Mouse (Mus musculus): ENCODE measurements at regions not wholly inside any gene's neighbourhood (a gene's known extent, or its start where the extent isn't known, plus 50 kb on each side); places are given as distances from the start of the nearest gene placed in this dataset.

- peak; percentile 3 for DNase-seq
Observed at GRCm38 (mm10) chr8:79587258-79587657, 52.2 kb upstream of the Otud4 start.

- DNase-seq: peak; percentile 29
Observed at GRCm38 (mm10) chr8:79584966-79585365, 54.5 kb upstream of the Otud4 start.

GRCm38 (mm10) chr8:79583326-79583725 lies 56.1 kb upstream of the Otud4 start:
- DNase-seq: no peak

- DNase-seq: no peak
Observed at GRCm38 (mm10) chr8:79582195-79582594, 57.2 kb upstream of the Otud4 start.

- DNase-seq: no peak
Observed at GRCm38 (mm10) chr8:79576086-79576485, 63.3 kb upstream of the Otud4 start.

GRCm38 (mm10) chr8:79575175-79575734 lies 64.2 kb upstream of the Otud4 start:
- no peak for DNase-seq

- no peak for DNase-seq
Observed at GRCm38 (mm10) chr8:79573491-79573890, 65.9 kb upstream of the Otud4 start.

- DNase-seq: no peak
Observed at GRCm38 (mm10) chr8:79572526-79572925, 66.9 kb upstream of the Otud4 start.

GRCm38 (mm10) chr8:79563101-79563500 lies 76.3 kb upstream of the Otud4 start:
- DNase-seq: no peak

- DNase-seq: no peak
Observed at GRCm38 (mm10) chr8:79562669-79563068, 76.7 kb upstream of the Otud4 start.

- DNase-seq: no peak
Observed at GRCm38 (mm10) chr8:79562071-79562581, 77.3 kb upstream of the Otud4 start.

- DNase-seq: no peak
Observed at GRCm38 (mm10) chr8:79561269-79562063, 78.0 kb upstream of the Otud4 start.

GRCm38 (mm10) chr8:79559516-79559915 lies 79.9 kb upstream of the Otud4 start:
- DNase-seq: no peak

- DNase-seq: no peak
Observed at GRCm38 (mm10) chr8:79554311-79554710, 85.1 kb upstream of the Otud4 start.

GRCm38 (mm10) chr8:79550151-79550550 lies 89.3 kb upstream of the Otud4 start:
- DNase-seq: no peak

- DNase-seq: no peak
Observed at GRCm38 (mm10) chr8:79548156-79548555, 91.3 kb upstream of the Otud4 start.

- DNase-seq: no peak
Observed at GRCm38 (mm10) chr8:79545866-79546373, 93.5 kb upstream of the Otud4 start.

- no peak for DNase-seq
Observed at GRCm38 (mm10) chr8:79542461-79542860, 97.0 kb upstream of the Otud4 start.

- no peak for DNase-seq
Observed at GRCm38 (mm10) chr8:79540053-79540452, 99.4 kb upstream of the Otud4 start.

GRCm38 (mm10) chr8:79534271-79534889 lies 105.0 kb upstream of the Otud4 start:
- no peak for DNase-seq

- DNase-seq: no peak
Observed at GRCm38 (mm10) chr8:79529556-79529955, 109.9 kb upstream of the Otud4 start.

GRCm38 (mm10) chr8:79522040-79522439 lies 117.4 kb upstream of the Otud4 start:
- no peak for DNase-seq

GRCm38 (mm10) chr8:79518966-79519365 lies 119.6 kb upstream of the Smad1 start:
- DNase-seq: no peak

- DNase-seq: no peak
Observed at GRCm38 (mm10) chr8:79515282-79515783, 116.0 kb upstream of the Smad1 start.
